Mouse (Mus musculus): Measurements from ENCODE around the gene Cyp4v3. TPM values are rescaled to one million over a fixed set of nuclear protein-coding genes. Genes with fewer than 3 reads are reported as not detected.

Gene Cyp4v3
- polyA plus RNA-seq, 1 experiment, result 1.8 TPM

DNA sequence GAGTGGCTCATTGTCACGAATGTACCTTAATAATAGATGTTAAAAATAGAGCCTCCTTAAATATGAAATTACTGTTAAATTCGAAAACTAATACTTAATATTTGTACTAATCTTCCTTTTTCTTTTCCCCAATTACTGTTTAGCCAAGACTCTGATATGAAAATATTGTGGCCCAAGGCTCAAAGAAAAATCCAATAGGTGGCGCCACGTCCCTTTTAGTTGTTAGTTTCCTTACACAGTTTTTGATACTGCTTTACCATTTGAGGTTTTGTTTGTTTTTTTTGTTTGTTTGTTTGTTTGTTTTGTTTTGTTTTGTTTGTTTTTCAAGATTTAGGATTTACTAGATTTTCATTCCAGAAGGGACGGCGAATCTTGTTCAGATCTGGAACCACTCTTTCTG, 29.3 kb upstream of the Cyp4v3 start:
- peak; percentile 47 for DNase-seq
- TF ChIP-seq CTCF (conservative IDR thresholded peaks at IDR 0.05; ENCODE audit: insufficient read depth, insufficient read length, low read depth, low read length) (0 out of 2 replicates have a peak, but pooled peaks have one; percentile 24), POLR2A (IDR thresholded peaks at IDR 0.05; ENCODE audit: low read depth, low read length) (no peak)
- H3K27ac ChIP-seq (ENCODE audit: insufficient read depth, low read depth, low read length), result no peak overlapping the region
- no peaks in the 10 kb centered on the region for H3K27me3 ChIP-seq (replicated peaks; ENCODE audit: control insufficient read depth, insufficient read depth, low read length)
- no peaks in the 10 kb centered on the region for H3K4me1 ChIP-seq (ENCODE audit: control insufficient read depth, insufficient read depth, low read length)
- no peaks in the 10 kb centered on the region for H3K36me3 ChIP-seq (ENCODE audit: control insufficient read depth, insufficient read depth, low read length)
- H3K4me3 ChIP-seq (ENCODE audit: insufficient read depth, low read depth, low read length), result no peak overlapping the region
- 63% methylated on average over 6 of the region's 6 CpGs for WGBS

DNA sequence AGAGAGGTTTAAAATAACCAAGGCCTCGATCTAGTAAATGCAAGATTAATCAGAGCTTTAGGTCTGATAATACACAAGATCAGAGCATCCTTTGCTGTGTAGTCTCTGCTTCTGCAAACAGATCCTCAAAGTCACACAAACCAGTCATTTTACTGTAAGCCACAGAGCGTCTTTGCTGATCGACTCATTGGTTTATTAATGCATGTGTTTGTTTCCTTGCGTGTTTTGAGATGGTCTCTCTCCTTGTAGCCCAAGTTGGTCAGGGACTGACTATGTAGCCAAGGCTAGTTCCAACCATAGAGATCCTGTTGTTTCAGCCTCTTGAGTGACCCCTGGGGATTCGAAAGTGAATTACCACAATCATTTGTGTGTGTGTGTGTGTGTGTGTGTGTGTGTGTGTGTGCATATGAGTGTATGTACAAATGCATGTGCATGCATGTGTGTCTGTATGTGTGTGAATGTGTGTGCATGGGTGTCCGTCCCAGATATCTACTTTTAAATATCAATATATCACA, 26.1 kb upstream of the Cyp4v3 start:
- no peak for DNase-seq
- H3K36me3 ChIP-seq (ENCODE audit: control insufficient read depth, insufficient read depth, low read length), result no peaks in the 10 kb centered on the region
- no peak overlapping the region for H3K4me3 ChIP-seq (ENCODE audit: insufficient read depth, low read depth, low read length)
- H3K27me3 ChIP-seq (replicated peaks; ENCODE audit: control insufficient read depth, insufficient read depth, low read length), result no peaks in the 10 kb centered on the region
- 75% methylated on average over 6 of the region's 6 CpGs for WGBS
- H3K4me1 ChIP-seq (ENCODE audit: control insufficient read depth, insufficient read depth, low read length), result 0 out of 2 replicates have a peak, but pooled peaks cover 2% of the 10 kb centered on the region
- no peak overlapping the region for H3K27ac ChIP-seq (ENCODE audit: insufficient read depth, low read depth, low read length)
- no peak for TF ChIP-seq CTCF (conservative IDR thresholded peaks at IDR 0.05; ENCODE audit: insufficient read depth, insufficient read length, low read depth, low read length)
- no peak for TF ChIP-seq POLR2A (IDR thresholded peaks at IDR 0.05; ENCODE audit: low read depth, low read length)

DNA sequence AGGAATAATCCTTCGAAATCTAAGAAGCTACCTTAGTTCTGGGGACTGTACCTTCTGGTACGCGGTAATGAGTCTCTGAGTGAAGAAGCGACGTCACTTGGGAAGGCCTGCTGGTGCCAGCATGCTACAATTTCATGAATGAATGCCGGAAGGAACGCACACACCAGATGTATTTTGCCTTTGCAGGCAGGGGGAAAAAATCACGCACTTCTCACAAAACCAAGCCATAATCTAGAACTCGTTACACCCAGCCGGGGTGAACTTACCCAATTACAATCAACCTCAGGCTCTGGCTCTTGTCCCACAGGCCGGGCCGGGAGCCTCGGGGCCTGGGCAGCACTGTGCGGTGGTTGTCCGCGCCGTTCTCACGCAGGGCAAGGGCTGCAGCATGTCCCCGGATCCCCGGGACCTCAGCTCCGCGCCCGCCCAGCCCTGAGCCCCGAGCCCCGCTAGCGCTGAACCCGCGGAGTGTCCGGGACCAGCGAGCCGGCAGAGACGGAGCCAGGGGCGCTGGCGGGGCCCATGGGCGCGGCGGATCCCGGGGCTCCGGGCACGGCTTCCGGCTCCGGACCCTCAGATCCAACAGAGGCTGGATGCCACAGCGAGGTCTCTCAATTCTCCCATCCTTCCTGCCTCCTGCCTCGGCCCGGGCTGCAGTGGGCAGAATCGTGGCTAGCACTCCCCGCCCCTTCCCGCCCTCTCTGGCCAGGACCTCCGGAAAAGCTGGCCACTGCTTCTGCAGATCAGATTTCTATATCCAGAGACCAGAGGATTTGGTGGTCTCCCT, 25.3 kb upstream of the Cyp4v3 start:
- WGBS, result 3% methylated on average over 49 of the region's 49 CpGs
- Histone ChIP-seq H3K27ac (ENCODE audit: insufficient read depth, low read depth, low read length) (no peak overlapping the region; the same call in 1 of the 2 replicates), H3K4me1 (ENCODE audit: control insufficient read depth, insufficient read depth, low read length) (0 out of 2 replicates have a peak, but pooled peaks cover 2% of the 10 kb centered on the region), H3K27me3 (replicated peaks; ENCODE audit: control insufficient read depth, insufficient read depth, low read length) (no peaks in the 10 kb centered on the region), H3K4me3 (ENCODE audit: insufficient read depth, low read depth, low read length) (peak overlapping the region; percentile 89), H3K36me3 (ENCODE audit: control insufficient read depth, insufficient read depth, low read length) (no peaks in the 10 kb centered on the region)
- TF ChIP-seq CTCF (conservative IDR thresholded peaks at IDR 0.05; ENCODE audit: insufficient read depth, insufficient read length, low read depth, low read length) (no peak), POLR2A (IDR thresholded peaks at IDR 0.05; ENCODE audit: low read depth, low read length) (no peak)
- peak; percentile 49 for DNase-seq

DNA sequence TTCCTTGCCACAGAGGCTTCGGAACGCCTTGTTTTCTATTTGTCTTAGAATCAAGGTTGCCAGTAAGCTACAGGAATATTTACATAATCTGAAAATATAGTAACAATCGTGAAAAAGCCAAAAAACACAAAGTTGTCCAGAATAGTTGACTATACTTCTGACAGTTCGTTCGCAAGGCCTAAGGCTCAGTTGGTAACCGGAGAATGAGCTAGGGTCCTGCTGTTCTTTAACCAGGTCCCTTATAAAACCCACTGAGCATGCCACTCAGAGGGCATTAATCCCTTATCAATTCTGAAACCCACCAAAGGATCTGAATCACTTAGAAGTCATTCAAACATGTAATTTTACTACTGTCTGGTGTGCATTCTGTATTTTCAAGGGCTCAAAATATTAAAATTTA, 22.8 kb upstream of the Cyp4v3 start:
- TF ChIP-seq POLR2A (IDR thresholded peaks at IDR 0.05; ENCODE audit: low read depth, low read length), result no peak
- TF ChIP-seq CTCF (conservative IDR thresholded peaks at IDR 0.05; ENCODE audit: insufficient read depth, insufficient read length, low read depth, low read length), result no peak
- 57% methylated on average over 6 of the region's 6 CpGs for WGBS
- Histone ChIP-seq H3K4me3 (ENCODE audit: insufficient read depth, low read depth, low read length) (no peak overlapping the region), H3K27me3 (replicated peaks; ENCODE audit: control insufficient read depth, insufficient read depth, low read length) (no peaks in the 10 kb centered on the region), H3K36me3 (ENCODE audit: control insufficient read depth, insufficient read depth, low read length) (no peaks in the 10 kb centered on the region; the same call in 1 of the 2 replicates), H3K27ac (ENCODE audit: insufficient read depth, low read depth, low read length) (peak overlapping the region; percentile 61; the same call in 1 of the 2 replicates), H3K4me1 (ENCODE audit: control insufficient read depth, insufficient read depth, low read length) (0 out of 2 replicates have a peak, but pooled peaks cover 2% of the 10 kb centered on the region)
- peak; percentile 50 for DNase-seq

DNA sequence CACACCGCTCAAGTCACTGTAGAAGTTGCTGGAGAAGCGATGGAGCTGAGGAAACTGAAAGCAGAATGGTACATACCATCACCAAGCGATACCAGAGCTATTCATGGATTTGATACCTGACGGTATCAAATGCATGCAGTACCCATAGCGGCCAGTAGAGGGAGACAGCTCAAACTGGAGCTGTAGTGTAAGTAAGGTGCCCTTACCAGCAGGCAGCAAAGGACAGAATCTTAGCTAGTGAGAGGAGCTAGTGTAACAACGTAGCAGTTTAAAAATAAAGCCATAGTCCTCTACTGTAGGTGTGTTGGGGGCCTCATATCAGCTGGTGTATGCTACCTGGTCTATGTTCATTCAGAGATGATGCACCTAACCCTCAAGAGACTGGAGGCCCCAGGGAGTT, 12.0 kb upstream of the Cyp4v3 start:
- no peak overlapping the region for H3K27ac ChIP-seq (ENCODE audit: insufficient read depth, low read depth, low read length)
- DNase-seq, result peak; percentile 73
- H3K36me3 ChIP-seq (ENCODE audit: control insufficient read depth, insufficient read depth, low read length), result no peaks in the 10 kb centered on the region; the same call in 1 of the 2 replicates
- TF ChIP-seq POLR2A (IDR thresholded peaks at IDR 0.05; ENCODE audit: low read depth, low read length) (no peak), CTCF (conservative IDR thresholded peaks at IDR 0.05; ENCODE audit: insufficient read depth, insufficient read length, low read depth, low read length) (peak; percentile 91)
- WGBS, result 16% methylated on average over 6 of the region's 6 CpGs
- H3K4me1 ChIP-seq (ENCODE audit: control insufficient read depth, insufficient read depth, low read length), result no peaks in the 10 kb centered on the region
- H3K4me3 ChIP-seq (ENCODE audit: insufficient read depth, low read depth, low read length), result no peak overlapping the region
- no peaks in the 10 kb centered on the region for H3K27me3 ChIP-seq (replicated peaks; ENCODE audit: control insufficient read depth, insufficient read depth, low read length)

DNA sequence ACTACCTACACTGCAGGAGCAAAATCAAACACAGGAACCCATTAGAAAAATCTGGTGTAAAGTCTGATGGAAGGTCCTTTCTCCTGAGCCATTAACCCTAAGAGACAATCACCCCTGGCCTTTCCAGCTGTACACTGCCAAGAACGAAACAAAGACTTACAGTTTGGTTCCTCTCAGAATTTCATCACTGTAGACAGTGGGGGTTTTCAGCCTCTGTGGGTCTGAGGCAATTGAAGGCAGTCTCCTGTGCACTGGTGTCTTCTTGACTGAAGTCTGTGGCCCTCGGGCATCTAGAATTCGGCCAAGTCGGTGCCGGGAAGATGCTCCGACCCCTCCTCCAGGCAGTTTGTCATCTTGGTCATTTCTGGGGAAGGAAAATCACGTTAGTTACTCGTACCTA, 11.3 kb upstream of the Cyp4v3 start:
- Histone ChIP-seq H3K4me3 (ENCODE audit: insufficient read depth, low read depth, low read length) (no peak overlapping the region), H3K36me3 (ENCODE audit: control insufficient read depth, insufficient read depth, low read length) (no peaks in the 10 kb centered on the region; the same call in 1 of the 2 replicates), H3K27ac (ENCODE audit: insufficient read depth, low read depth, low read length) (no peak overlapping the region), H3K27me3 (replicated peaks; ENCODE audit: control insufficient read depth, insufficient read depth, low read length) (no peaks in the 10 kb centered on the region), H3K4me1 (ENCODE audit: control insufficient read depth, insufficient read depth, low read length) (no peaks in the 10 kb centered on the region)
- WGBS, result 93% methylated on average over 8 of the region's 8 CpGs
- TF ChIP-seq POLR2A (IDR thresholded peaks at IDR 0.05; ENCODE audit: low read depth, low read length) (no peak), CTCF (conservative IDR thresholded peaks at IDR 0.05; ENCODE audit: insufficient read depth, insufficient read length, low read depth, low read length) (no peak)
- no peak for DNase-seq

All from kidney, adult 2 months (tissue).